Mouse (Mus musculus) embryonic stem cell, embryonic (primary cell): ENCODE measurements around the gene D930007J09Rik.

Experiments
- CTCF ChIA-PET, 4 experiments: fragments of 300-600 bp in 2 of 4; fragments of 350-600 bp in 2 of 4; sonication (Branson Sonifier 250); formaldehyde crosslinking; loops; one replicate each; lab custom pipeline; 2022; ENCODE audit warnings: inconsistent platforms in 2 of 4; lab: Charles Lee
- POLR2A ChIA-PET, 4 experiments: fragments of 300-600 bp in 2 of 4; fragments of 350-600 bp in 2 of 4; sonication (Branson Sonifier 250); formaldehyde crosslinking; loops; one replicate each; lab custom pipeline; 2022; ENCODE audit warnings: antibody characterized with exemption in 4 of 4, inconsistent platforms in 1 of 4; lab: Charles Lee

D930007J09Rik gene

GRCm38 (mm10) chr13:32825546-32825945 lies 22.9 kb upstream of the D930007J09Rik start:
- ChIA-PET CTCF (no interaction called here), POLR2A (no interaction called here)

DNA sequence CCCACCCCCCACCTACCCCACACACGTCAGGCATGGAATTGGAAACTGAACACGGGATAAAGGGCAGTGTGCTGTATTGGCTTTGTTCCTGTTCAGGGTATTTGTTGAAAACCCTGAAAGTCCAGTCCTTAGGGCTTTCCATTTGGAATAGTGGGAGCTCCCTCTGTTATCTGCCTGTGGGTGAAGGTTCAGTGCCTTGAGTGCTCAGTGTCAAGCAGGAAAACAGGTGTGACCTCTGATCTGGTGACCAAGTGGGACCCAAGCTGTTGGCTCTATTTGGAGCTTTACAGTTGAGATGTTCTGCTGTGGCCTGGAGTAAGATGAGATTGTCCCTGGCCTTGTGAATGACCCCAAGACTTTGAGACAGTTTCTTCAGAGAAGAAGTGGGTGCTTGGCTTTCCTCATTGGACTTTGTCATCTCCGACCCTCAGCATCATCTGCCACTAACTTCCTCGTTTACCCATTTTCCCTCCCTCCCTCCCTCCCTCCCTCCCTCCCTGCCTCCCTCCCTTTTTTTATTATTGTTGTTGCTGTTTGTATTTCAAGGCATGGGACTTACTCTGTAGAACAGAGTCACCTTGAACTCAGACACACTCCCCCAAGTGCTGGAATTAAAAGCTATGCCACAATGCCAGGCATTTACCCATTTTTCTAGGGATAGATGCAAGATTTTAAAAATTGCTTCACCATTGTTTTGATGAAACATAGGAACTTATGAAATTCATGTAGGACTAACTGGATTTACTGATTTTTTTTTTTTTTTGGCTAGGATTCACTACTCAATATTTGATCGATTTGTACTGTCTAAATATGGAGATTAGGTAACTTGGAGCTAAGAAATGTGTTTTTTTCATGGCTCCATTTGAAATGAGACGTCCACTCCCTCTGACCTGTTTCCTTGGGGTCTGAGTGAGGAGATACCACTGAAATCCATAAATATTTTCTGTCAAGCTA lies 22.0 kb upstream of the D930007J09Rik start:
- ChIA-PET POLR2A (no interaction called here), CTCF (interaction anchor here in 1 of 4 experiments (0.6 kb wide), 1 partner anchor 1616 kb away, joined by 12 read pairs; no protein-coding TSS in a partner anchor)

DNA sequence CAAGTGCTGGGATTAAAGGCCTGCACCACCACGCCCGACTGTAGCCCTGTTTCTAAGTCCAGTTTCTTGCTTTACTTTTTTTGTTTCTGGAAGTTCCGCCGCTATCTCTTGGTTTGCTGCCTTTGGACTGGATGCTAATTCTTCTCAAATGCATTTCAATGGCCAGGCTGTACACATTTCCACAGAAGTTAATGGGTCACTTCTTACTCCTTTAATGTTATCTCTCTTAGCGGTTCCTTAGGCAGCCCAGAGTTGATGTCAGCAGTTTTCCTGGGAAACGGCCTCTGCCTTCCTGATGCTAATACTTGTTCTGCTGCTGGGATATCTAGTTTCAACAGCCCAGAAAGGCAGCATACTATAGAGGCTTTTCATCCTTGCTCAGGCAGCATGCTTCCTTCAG lies 20.5 kb upstream of the D930007J09Rik start:
- CTCF ChIA-PET: no interaction called here
- POLR2A ChIA-PET: no interaction called here

GRCm38 (mm10) chr13:32821671-32822070 lies 19.0 kb upstream of the D930007J09Rik start:
- ChIA-PET CTCF (no interaction called here), POLR2A (no interaction called here)

DNA sequence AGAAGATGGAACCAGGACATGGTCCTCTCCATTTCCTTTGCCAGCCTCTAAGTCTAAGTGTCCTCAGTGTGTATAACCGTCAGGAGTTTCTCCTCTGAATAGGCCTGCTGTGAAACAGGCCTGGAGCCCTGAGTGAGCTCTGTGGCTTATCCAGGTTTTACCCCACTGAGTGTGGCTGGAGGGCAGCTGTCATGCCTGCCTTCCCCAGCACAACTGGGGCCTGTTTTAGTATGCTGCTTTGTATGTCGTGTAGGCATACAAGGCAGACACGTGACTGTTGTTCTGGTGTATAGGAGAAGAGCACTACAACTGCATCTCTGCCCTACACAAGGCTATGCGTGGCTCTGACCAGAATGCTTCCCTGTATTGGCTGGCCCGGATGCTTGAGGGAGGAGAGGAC lies 17.3 kb upstream of the D930007J09Rik start:
- POLR2A ChIA-PET: interaction anchor here in 1 of 4 experiments (1.9 kb wide), 1 partner anchor 13 kb away, joined by 6 read pairs; no protein-coding TSS in a partner anchor
- CTCF ChIA-PET: interaction anchor here in 1 of 4 experiments (1.0 kb wide), 1 partner anchor 8 kb away, joined by 3 read pairs; no protein-coding TSS in a partner anchor

- POLR2A ChIA-PET: no interaction called here
- CTCF ChIA-PET: interaction anchor here in 1 of 4 experiments (1.0 kb wide), 1 partner anchor 9 kb away, joined by 3 read pairs; no protein-coding TSS in a partner anchor
Measured at GRCm38 (mm10) chr13:32819241-32819640, 16.6 kb upstream of the D930007J09Rik start.

- ChIA-PET CTCF (interaction anchor here in 2 of 4 experiments (1.1 to 1.6 kb wide), 2 partner anchors 20 kb away, joined by 5 to 9 read pairs; no protein-coding TSS in a partner anchor), POLR2A (interaction anchor here in 3 of 4 experiments (0.5 to 1.9 kb wide), 5 partner anchors 10 to 362 kb away, joined by 3 to 6 read pairs (median 4); partner anchors contain the start of gene Serpinb1a (in 1 of the 3))
Measured at GRCm38 (mm10) chr13:32807624-32808023, 5.0 kb upstream of the D930007J09Rik start.

GRCm38 (mm10) chr13:32806820-32807219 lies 4.2 kb upstream of the D930007J09Rik start:
- POLR2A ChIA-PET: interaction anchor here in 3 of 4 experiments (0.5 to 1.9 kb wide), 5 partner anchors 11 to 362 kb away, joined by 3 to 6 read pairs (median 4); partner anchors contain the start of gene Serpinb1a (in 1 of the 3)
- CTCF ChIA-PET: interaction anchor here in 2 of 4 experiments (1.1 to 1.6 kb wide), 2 partner anchors 21 kb away, joined by 5 to 9 read pairs; no protein-coding TSS in a partner anchor

DNA sequence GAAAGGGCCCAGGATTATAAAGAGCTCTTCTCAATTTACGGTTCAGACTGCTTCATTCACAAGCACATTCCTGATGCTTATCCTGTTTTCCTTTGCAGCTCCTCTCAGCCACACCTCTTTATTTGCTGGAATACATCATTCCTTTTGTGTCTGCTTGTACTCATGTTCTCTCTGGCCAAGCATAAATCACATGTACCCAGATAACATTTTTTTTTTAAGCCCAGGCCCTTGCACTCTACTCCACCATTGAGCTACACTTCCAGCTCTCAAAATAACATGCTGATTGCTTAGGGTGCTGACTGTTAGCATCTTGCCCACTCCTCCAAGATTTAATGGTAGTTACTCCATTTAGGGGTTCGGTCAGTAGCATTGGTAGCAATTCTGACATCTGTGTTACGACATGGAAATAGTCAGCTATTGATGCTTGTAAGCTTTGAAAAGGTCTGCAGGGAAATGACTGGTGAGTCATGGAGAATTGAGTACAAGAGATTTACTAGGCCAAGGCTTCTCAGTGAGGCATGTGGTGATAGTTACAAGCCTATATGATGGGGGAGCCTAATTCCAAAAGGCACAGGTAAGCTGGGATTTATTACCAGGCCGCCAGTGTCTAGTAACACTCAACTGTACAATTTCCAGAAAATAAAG lies 1.2 kb upstream of the D930007J09Rik start:
- POLR2A ChIA-PET: interaction anchor here in 1 of 4 experiments (0.6 to 0.9 kb wide), 2 partner anchors 326 to 1100 kb away, joined by 3 read pairs; no protein-coding TSS in a partner anchor
- CTCF ChIA-PET: interaction anchor here in 3 of 4 experiments (0.6 to 1.6 kb wide), 4 partner anchors 23 to 38 kb away, joined by 3 to 5 read pairs (median 3); no protein-coding TSS in a partner anchor

- ChIA-PET CTCF (interaction anchor here (0.5 to 1.7 kb wide), 9 partner anchors 10 to 1819 kb away, joined by 3 to 6 read pairs (median 3); no protein-coding TSS in a partner anchor), POLR2A (interaction anchor here in 3 of 4 experiments (0.5 to 1.5 kb wide), 13 partner anchors 9 to 1309 kb away, joined by 3 to 5 read pairs (median 3); partner anchors contain the start of gene Serpinb6c (in 1 of the 3))
Measured at GRCm38 (mm10) chr13:32801693-32802221, 892 bp downstream of the D930007J09Rik start, which contains the start of gene Wrnip1. Wrnip1 (plus strand) TSS chr13:32802038.

DNA sequence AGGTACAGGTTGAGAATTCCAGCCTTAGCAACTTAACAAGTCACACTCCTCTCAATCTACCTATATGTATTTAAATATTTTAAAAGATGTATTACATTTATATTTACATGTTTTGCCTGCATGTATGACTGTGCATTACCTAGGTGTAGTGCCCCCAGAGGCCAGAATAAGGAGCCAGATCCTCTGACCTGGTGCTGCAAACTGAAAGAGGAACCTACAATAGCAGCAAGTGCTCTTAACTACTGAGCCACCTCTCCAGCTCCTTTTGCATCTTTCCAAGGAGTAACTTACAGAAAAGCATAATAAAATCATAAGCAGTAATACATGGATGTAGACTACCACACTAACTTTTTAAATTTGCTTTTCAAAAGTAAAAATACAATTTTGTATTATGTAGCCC lies 1.8 kb downstream of the D930007J09Rik start:
- ChIA-PET POLR2A (no interaction called here), CTCF (interaction anchor here in 1 of 4 experiments (1.1 kb wide), 1 partner anchor 9 kb away, joined by 3 read pairs; no protein-coding TSS in a partner anchor)

DNA sequence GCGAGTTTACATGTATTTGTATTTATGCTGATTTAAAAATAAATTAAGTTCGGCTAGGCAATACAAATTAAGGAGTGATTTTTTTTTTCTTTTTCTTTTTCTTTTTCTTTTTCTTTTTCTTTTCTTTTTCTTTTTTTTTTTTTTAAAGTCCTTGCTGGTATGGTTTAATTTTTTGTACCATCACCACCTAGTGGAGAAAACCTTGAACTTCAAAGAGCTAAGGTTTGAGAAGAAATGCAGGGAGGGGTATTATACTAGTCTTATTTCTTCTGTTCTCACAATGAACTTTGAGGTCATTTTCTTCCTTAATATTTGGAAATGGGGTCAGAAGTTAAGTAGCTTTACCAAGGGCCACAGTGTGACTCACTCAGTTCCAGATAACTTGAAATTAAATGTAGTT lies 3.5 kb downstream of the D930007J09Rik start:
- CTCF ChIA-PET: interaction anchor here in 3 of 4 experiments (0.5 to 1.2 kb wide), 10 partner anchors 22 to 1224 kb away, joined by 3 to 5 read pairs (median 4); no protein-coding TSS in a partner anchor

DNA sequence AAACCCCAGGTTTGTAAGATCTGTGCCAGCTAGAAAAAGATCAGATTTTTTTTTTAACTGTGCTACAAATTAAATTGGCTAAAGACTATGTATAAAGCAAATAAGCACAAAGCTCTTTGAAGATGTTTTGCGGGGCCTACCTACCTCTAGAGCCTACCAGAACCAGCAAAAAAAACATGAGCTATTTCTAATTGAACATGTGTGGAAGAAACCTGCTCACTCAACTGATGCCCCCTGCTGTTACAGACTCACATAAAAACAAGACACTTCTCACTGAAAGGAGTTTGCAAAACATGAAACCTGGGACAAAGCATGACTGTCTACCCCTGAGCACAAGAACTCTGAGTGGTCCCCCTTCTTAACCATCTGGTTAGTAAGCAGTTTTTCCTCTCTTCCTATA lies 5.6 kb downstream of the D930007J09Rik start:
- POLR2A ChIA-PET: interaction anchor here in 1 of 4 experiments (0.6 kb wide), 1 partner anchor 254 kb away, joined by 5 read pairs; no protein-coding TSS in a partner anchor
- CTCF ChIA-PET: no interaction called here

More for the DNA sequence above, 3.5 kb downstream of the D930007J09Rik start:
- POLR2A ChIA-PET: interaction anchor here in 1 of 4 experiments (0.5 kb wide), 1 partner anchor 42 kb away, joined by 3 read pairs; no protein-coding TSS in a partner anchor

DNA sequence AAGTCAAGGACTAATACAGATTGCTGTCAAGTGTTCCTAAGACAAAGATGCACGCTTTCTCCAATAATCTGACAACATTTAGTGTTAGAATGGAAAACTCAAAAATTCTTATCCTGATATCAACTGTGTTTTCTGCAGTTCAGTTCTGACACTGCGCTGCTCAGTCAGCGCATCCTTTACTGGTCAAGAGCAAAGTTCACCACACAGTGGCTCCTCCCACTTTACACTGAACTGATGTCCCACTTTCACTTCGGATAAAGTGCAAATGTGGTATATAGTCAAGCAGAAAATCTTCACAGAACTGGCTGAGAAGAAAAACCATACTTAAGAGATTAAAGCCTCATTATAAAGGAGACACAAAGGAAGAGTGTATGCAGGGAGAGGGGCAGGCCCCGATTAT lies 7.5 kb downstream of the D930007J09Rik start:
- CTCF ChIA-PET: no interaction called here

DNA sequence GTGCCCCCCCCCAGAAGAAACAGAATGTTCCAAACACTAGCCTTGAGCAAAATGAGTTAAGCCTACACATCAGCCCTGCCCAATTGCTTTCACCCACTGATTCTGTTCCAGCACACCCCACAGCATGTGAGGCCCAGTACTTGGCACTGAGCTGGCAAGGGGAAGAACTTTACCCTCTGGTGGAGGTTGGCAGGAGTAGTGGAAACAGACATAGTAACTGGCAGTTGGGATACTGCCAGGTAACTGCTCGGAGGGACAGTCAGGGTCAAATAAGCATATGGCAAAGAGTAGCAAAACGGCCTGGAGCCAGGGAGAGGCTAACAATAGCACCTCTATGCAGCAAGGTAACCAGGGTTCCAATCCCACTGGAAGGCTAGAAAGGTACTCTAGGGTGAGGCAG lies 8.0 kb downstream of the D930007J09Rik start:
- ChIA-PET CTCF (interaction anchor here in 1 of 4 experiments (0.7 kb wide), 1 partner anchor 28 kb away, joined by 3 read pairs; no protein-coding TSS in a partner anchor), POLR2A (interaction anchor here in 1 of 4 experiments (0.6 kb wide), 1 partner anchor 12 kb away, joined by 3 read pairs; no protein-coding TSS in a partner anchor)

More for the DNA sequence above, 7.5 kb downstream of the D930007J09Rik start:
- POLR2A ChIA-PET: no interaction called here

DNA sequence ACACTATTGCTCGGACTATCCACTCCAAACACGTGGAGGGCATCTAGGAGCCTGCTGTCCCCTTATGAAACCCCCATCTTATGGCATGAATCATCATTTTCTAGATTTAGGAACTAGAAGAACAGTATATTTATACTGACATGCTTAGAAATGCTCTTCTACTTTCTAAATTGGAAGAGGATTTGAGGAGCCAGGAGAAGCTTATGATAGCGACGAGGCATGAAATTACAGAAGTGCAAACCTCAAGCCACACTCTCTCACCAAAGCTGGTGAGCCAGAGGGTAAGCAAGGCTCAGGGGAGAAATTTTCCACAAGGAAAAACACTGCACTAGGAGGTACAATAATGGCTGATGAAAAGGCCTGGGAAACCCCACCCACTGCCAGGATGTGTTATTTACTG lies 12.9 kb downstream of the D930007J09Rik start:
- CTCF ChIA-PET: no interaction called here
- POLR2A ChIA-PET: no interaction called here

DNA sequence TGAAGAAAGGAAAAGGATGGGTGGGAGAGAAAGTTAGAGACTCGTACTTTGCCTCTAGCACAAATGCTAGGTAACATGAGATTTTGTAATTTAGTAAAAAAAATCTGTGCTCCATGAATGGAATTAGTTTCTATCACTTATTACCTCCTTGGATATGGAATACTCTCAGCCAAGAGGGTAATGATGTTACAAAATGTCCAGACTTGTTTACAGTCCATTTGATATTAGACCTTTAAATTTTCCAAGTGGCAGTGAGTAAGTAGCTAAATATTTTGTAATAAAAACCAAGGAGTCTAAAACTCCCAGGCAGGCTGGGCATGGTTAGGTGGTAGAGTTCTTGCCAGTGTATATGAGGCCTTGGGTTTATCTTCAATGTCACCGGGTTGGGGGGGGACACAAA lies 15.1 kb downstream of the D930007J09Rik start:
- ChIA-PET CTCF (no interaction called here), POLR2A (no interaction called here)

GRCm38 (mm10) chr13:32783816-32784215 lies 18.8 kb downstream of the D930007J09Rik start, which contains the start of gene Mylk4:
Mylk4 (minus strand) TSS chr13:32783954.
- ChIA-PET CTCF (no interaction called here), POLR2A (no interaction called here)
